Mouse (Mus musculus) kidney, adult 2 months (tissue): ENCODE results near the gene Igsf10. TPM values are rescaled to one million over a fixed set of nuclear protein-coding genes. Genes with fewer than 3 reads are reported as not detected.

ENCODE experiments used
- DNase-seq: peaks from one replicate; pipeline ENCODE4 v3.0.0; 2021
- H3K27ac ChIP-seq: fragments of 200-500 bp; 2 replicates; pipeline ENCODE4 v1.5.1; 2012; ENCODE audit warnings: low read depth, low read length, control low read depth, inconsistent platforms; ENCODE audit not compliant: insufficient read depth
- H3K27me3 ChIP-seq: fragments of 200-500 bp; replicated peaks from 2 replicates; pipeline ENCODE4 v1.6.1; 2012; ENCODE audit warnings: mild to moderate bottlenecking, moderate library complexity, low read length, inconsistent platforms; ENCODE audit not compliant: control insufficient read depth, insufficient read depth
- H3K36me3 ChIP-seq: fragments of 200-500 bp; 2 replicates; pipeline ENCODE4 v1.6.1; 2012; ENCODE audit warnings: mild to moderate bottlenecking, moderate library complexity, low read length, inconsistent platforms; ENCODE audit not compliant: control insufficient read depth, insufficient read depth
- H3K4me1 ChIP-seq: fragments of 200-500 bp; 2 replicates; pipeline ENCODE4 v1.6.1; 2011; ENCODE audit warnings: low read length; ENCODE audit not compliant: control insufficient read depth, insufficient read depth
- H3K4me3 ChIP-seq: fragments of 200-500 bp; 2 replicates; pipeline ENCODE4 v1.5.1; 2011; ENCODE audit warnings: mild to moderate bottlenecking, low read depth, low read length, control low read depth; ENCODE audit not compliant: insufficient read depth
- CTCF ChIP-seq: fragments of 200-500 bp; conservative IDR thresholded peaks from 2 replicates; pipeline ENCODE4 v1.5.1; 2011; ENCODE audit warnings: low read depth, mild to moderate bottlenecking, control low read depth, low read length, moderate library complexity, mixed read lengths; ENCODE audit not compliant: insufficient read depth, insufficient read length
- POLR2A ChIP-seq: fragments of 200-500 bp; IDR thresholded peaks from one replicate; pipeline ENCODE4 v1.6.1; 2011; ENCODE audit warnings: low read depth, low read length, control low read depth
- WGBS: fragments of 180-500 bp; shearing (Covaris S2); methylation state at CpG from one replicate; pipeline ENCODE4 v1.1.7; 2018; 5-methylcytosine and 5-hydroxymethylcytosine counted together
- polyA plus RNA-seq: library from polyadenylated mRNA; depleted of rRNA; stranded (reverse); fragments of >200 nt; gene quantifications from 2 replicates; pipeline ENCODE4 v1.2.3, GENCODE M21; 2012; rRNA removed

The Igsf10 gene
- polyA plus RNA-seq, 1 experiment, result 0.48 TPM

DNA sequence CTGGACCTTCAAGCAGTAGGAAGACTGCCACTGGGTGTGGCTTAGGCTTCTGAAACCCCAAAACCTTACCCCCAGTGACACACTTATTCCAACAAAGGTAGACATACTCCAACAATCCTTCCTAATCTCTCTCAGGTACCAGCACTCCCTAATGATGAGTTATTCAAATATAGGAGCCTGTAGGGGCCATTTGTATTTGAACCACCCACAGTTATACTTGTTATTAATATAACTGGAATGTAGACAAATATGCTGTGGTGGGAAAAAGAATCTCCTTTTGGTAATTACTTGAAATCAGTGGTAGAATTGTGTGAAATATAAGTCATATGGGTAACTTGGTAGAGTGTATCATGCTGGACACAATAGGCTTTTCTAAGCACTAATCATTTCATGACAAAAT lies 65.6 kb downstream of the Igsf10 start:
- no peak for DNase-seq
- no peak overlapping the region for H3K27ac ChIP-seq

DNA sequence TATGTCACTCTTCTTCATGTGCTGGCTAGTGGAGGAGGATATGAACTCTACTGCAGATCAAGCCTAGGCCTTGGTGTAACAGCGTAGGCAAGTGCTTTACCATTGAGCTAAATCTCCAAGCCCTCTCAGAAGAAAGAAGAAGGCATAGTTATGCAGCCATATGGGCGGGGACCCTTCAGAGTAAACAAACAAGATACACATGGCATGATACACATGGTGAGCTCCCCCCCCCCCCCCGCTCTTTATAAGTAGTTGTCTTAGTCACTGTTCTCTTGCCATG lies 66.0 kb downstream of the Igsf10 start:
- 89% methylated on average over 3 of the region's 3 CpGs for WGBS

More for the DNA sequence above, 65.6 kb downstream of the Igsf10 start:
- Histone ChIP-seq H3K4me1 (no peaks in the 10 kb centered on the region), H3K36me3 (no peaks in the 10 kb centered on the region), H3K4me3 (no peak overlapping the region), H3K27me3 (no peaks in the 10 kb centered on the region)
- TF ChIP-seq CTCF, result no peak
- TF ChIP-seq POLR2A, result no peak

DNA sequence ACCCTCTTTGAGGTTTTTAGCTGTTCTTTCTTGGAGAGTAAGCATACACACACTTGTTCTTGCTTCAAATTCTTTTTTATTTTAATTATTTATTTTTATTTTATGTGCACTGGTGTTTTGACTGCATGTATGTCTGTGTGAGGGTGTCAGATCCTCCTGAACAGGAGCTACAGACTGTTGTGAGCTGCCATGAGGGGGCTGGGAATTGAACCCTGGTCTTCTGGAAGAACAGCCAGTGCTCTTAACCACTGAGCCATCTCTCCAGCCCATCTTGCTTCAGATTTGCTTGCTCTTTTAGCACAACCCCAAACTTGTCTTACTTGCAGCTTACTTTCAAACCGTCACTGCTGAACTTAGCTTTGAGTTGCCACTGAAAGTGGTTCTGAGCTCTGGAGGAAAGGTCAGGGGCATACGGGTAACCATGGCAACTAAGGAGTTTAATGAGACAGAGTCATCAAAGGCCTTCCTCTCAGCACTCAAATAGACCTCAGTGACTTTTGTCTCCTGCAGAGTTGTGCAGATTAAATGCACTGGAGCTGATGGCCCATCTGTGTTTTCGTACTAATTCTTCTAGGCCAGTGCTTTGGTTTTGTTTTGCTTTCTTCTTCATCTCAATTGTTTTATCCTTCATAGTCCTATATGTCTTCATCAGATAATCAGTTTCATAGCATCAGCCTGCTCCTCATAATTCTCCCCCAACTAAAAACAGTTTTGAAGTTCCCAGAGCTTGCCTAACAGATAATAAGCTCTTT lies 66.5 kb downstream of the Igsf10 start:
- DNase-seq, result no peak
- no peak overlapping the region for H3K27ac ChIP-seq
- H3K27me3 ChIP-seq, result no peaks in the 10 kb centered on the region
- H3K4me3 ChIP-seq, result no peak overlapping the region
- WGBS, result 48% methylated on average over 3 of the region's 3 CpGs
- H3K36me3 ChIP-seq, result no peaks in the 10 kb centered on the region
- no peaks in the 10 kb centered on the region for H3K4me1 ChIP-seq
- TF ChIP-seq CTCF (no peak), POLR2A (no peak)

More for the DNA sequence above, 66.0 kb downstream of the Igsf10 start:
- Histone ChIP-seq H3K27ac (no peak overlapping the region), H3K27me3 (no peaks in the 10 kb centered on the region), H3K4me3 (no peak overlapping the region), H3K36me3 (no peaks in the 10 kb centered on the region), H3K4me1 (no peaks in the 10 kb centered on the region)
- no peak for DNase-seq
- no peak for TF ChIP-seq POLR2A
- no peak for TF ChIP-seq CTCF

DNA sequence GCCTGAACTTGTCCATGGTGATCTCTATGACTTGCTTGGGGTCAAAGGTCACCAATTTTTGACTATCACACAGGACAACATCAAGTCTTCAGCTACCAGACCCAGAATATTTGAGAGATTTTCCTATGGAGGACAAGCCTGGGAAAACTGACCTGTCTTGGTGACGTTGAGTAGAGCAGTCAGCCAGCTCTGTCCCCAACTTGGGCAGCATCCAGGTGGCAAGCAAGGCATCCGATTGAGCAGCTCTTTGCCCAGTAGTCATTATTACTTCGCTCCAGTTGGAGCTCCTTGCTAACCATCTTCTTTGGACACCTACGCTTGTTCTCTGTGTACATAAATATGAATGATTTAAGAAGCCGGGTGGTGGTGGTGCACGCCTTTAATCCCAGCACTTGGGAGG lies 73.4 kb downstream of the Igsf10 start:
- no peak overlapping the region for H3K27ac ChIP-seq
- 92% methylated on average over 6 of the region's 6 CpGs for WGBS
- no peak for TF ChIP-seq POLR2A
- TF ChIP-seq CTCF, result no peak
- DNase-seq, result no peak
- H3K4me1 ChIP-seq, result no peaks in the 10 kb centered on the region
- H3K27me3 ChIP-seq, result no peaks in the 10 kb centered on the region
- no peaks in the 10 kb centered on the region for H3K36me3 ChIP-seq
- H3K4me3 ChIP-seq, result no peak overlapping the region

Other genes with a start within 250 kb of the Igsf10 start
- 0.19 and 0.38 TPM in 2 replicates for gene Gpr171, start 242.6 kb downstream of the Igsf10 start, polyA plus RNA-seq
- gene P2ry14, start 190.8 kb downstream of the Igsf10 start, polyA plus RNA-seq, result 3.8 and 4.2 TPM in 2 replicates
- gene Gpr87, start 149.3 kb downstream of the Igsf10 start, polyA plus RNA-seq, result 0.16 TPM in 2 replicates
- 0.29 and 1.3 TPM in 2 replicates for gene P2ry13, start 133.5 kb downstream of the Igsf10 start, polyA plus RNA-seq
- 0.75 and 1.5 TPM in 2 replicates for gene P2ry12, start 81.5 kb downstream of the Igsf10 start, polyA plus RNA-seq